Mouse (Mus musculus): ENCODE data around the gene Cep126. TPM values are rescaled to one million over a fixed set of nuclear protein-coding genes. Genes with fewer than 3 reads are reported as not detected.

Cep126 gene
- polyA plus RNA-seq, 1 experiment from 2014 or later = 6.2 TPM

DNA sequence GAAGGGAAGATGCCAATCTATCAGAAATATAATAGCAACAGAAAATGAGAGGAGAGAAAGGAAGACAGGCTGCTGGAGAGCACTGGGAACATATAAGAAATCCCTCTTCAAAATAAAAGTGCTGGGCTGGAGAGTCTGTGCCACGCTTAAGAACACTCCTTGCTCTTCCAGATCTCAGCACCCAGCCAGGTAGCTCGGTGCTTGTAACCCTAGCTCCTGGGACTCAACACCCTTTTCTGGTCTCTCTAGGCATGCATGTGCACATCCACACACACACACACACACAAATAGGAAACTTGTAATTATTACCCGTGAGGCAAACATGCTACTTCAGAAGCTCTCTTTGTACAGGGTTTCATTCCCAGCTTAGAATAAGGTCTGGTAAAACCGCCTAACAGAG is 99.0 kb downstream of the Cep126 start:
- H3K9me3 ChIP-seq (ENCODE audit: control insufficient read depth, low read length) = no peaks in the 10 kb centered on the region
- 52% methylated on average over 4 of the region's 4 CpGs for WGBS
- no peak overlapping the region for H3K4me3 ChIP-seq (ENCODE audit: low read length)
- H3K9ac ChIP-seq (ENCODE audit: low read depth, low read length) = no peak overlapping the region
- H3K27me3 ChIP-seq (ENCODE audit: control insufficient read depth, insufficient read depth, low read length) = no peaks in the 10 kb centered on the region
- no peak overlapping the region for H3K4me2 ChIP-seq (replicated peaks; ENCODE audit: low read depth, low read length)
- ATAC-seq (ENCODE audit: low FRiP score, low TSS enrichment) = no peak
- no peak overlapping the region for H3K27ac ChIP-seq (ENCODE audit: low read depth, low read length)
- 0 out of 2 replicates have a peak, but pooled peaks cover 4% of the 10 kb centered on the region for H3K4me1 ChIP-seq (ENCODE audit: control insufficient read depth, insufficient read depth, low read length)
- no peaks in the 10 kb centered on the region for H3K36me3 ChIP-seq (ENCODE audit: control insufficient read depth, insufficient read depth, low read length)

GRCm38 (mm10) chr9:8034143-8034542 is 100.0 kb downstream of the Cep126 start:
- no peak for ATAC-seq (ENCODE audit: low FRiP score, low TSS enrichment)
- H3K36me3 ChIP-seq (ENCODE audit: control insufficient read depth, insufficient read depth, low read length) = no peaks in the 10 kb centered on the region
- H3K4me2 ChIP-seq (replicated peaks; ENCODE audit: low read depth, low read length) = no peak overlapping the region
- 64% methylated on average over 1 of the region's 1 CpGs for whole genome bisulfite sequencing
- H3K27ac ChIP-seq (ENCODE audit: low read depth, low read length) = no peak overlapping the region
- H3K27me3 ChIP-seq (ENCODE audit: control insufficient read depth, insufficient read depth, low read length) = no peaks in the 10 kb centered on the region
- H3K9ac ChIP-seq (ENCODE audit: low read depth, low read length) = no peak overlapping the region
- H3K4me1 ChIP-seq (ENCODE audit: control insufficient read depth, insufficient read depth, low read length) = 0 out of 2 replicates have a peak, but pooled peaks cover 4% of the 10 kb centered on the region
- no peak overlapping the region for H3K4me3 ChIP-seq (ENCODE audit: low read length)
- no peaks in the 10 kb centered on the region for H3K9me3 ChIP-seq (ENCODE audit: control insufficient read depth, low read length)

GRCm38 (mm10) chr9:8032847-8033246 is 101.2 kb downstream of the Cep126 start:
- H3K4me1 ChIP-seq (ENCODE audit: control insufficient read depth, insufficient read depth, low read length) = 0 out of 2 replicates have a peak, but pooled peaks cover 4% of the 10 kb centered on the region
- H3K36me3 ChIP-seq (ENCODE audit: control insufficient read depth, insufficient read depth, low read length) = no peaks in the 10 kb centered on the region
- no peaks in the 10 kb centered on the region for H3K27me3 ChIP-seq (ENCODE audit: control insufficient read depth, insufficient read depth, low read length)
- no peak overlapping the region for H3K4me2 ChIP-seq (replicated peaks; ENCODE audit: low read depth, low read length)
- ATAC-seq (ENCODE audit: low FRiP score, low TSS enrichment) = no peak
- WGBS = 76% methylated on average over 5 of the region's 5 CpGs
- H3K9me3 ChIP-seq (ENCODE audit: control insufficient read depth, low read length) = no peaks in the 10 kb centered on the region
- no peak overlapping the region for H3K4me3 ChIP-seq (ENCODE audit: low read length)
- no peak overlapping the region for H3K27ac ChIP-seq (ENCODE audit: low read depth, low read length)
- no peak overlapping the region for H3K9ac ChIP-seq (ENCODE audit: low read depth, low read length)

Other genes starting within 250 kb of the Cep126 start
- gene Yap1, start 129.7 kb downstream of the Cep126 start, polyA plus RNA-seq (2014; fragmentation: Nextera tagmentation; extraction: Ambion mirVana) = 36.7 and 48.8 TPM in 2 replicates
- 13.4 and 15.1 TPM in 2 replicates for gene Cfap300, start 91.5 kb downstream of the Cep126 start, polyA plus RNA-seq (2014; fragmentation: Nextera tagmentation; extraction: Ambion mirVana)

All from kidney, embryonic 14.5 days (tissue).